Mouse (Mus musculus) erythroblast, adult 5-6 weeks (primary cell): ENCODE data around the gene Itga1. TPM values are rescaled to one million over a fixed set of nuclear protein-coding genes. Genes with fewer than 3 reads are reported as not detected.

Experiments
- ATAC-seq: replicated peaks from 2 replicates; pipeline ENCODE4 v1.8.0; 2016; ENCODE audit warnings: moderate number of reproducible peaks, mild to moderate bottlenecking, moderate TSS enrichment, inconsistent platforms; ENCODE audit not compliant: poor library complexity, low FRiP score, severe bottlenecking
- total RNA-seq, 2 experiments: library from RNA; stranded (forward) in 1 of 2; stranded (reverse) in 1 of 2; fragments of 150-400 nt in 1 of 2; fragments of 200-764, 138-1000 nt in 1 of 2; gene quantifications; 2 replicates each; pipeline versions ENCODE4 v1.2.3 to v1.2.4; 2015 to 2017; ENCODE audit warnings: low replicate concordance in 2 of 2

Itga1 gene
- total RNA-seq, 2 experiments from 2014 or later = 2.2 to 5.2 TPM

DNA sequence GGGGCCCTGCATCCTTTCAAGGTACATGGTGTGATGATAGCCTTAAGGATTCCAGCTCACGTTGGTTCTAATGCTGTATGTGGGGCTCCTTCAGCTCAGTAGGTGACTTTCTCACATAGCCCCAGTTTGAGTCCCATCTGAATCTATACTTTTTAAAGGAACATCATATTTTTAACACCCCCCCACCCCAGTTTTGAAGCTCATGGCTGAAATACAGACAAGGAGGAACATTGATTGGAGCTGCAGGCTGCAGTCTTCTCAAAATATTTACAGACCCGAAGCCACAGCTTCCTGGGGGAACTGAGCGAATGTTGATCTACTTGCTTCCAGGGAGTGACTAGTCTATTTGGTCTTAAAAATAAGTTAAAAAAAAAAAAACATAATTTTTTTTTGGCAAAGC, 98.9 kb downstream of the Itga1 start:
- ATAC-seq = no peak

DNA sequence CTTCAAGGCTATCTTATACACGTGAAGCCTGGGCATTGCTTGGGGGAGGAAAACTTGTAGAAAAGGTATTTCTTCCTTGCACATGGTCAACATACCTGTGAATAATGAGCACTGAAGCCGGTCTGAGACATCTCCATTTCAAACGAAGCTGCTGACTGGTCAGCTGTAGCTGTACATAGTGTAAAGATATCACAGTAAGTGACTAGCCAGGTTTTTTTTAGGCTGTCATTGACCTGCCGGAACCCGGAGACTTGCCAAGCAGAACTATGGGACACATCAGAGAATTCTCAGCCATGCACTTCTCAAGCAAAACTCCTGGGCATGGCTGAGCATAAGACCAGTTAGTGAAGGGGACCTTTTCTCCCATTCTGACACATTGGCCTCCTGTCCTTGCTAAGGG, 99.6 kb downstream of the Itga1 start:
- ATAC-seq = no peak

DNA sequence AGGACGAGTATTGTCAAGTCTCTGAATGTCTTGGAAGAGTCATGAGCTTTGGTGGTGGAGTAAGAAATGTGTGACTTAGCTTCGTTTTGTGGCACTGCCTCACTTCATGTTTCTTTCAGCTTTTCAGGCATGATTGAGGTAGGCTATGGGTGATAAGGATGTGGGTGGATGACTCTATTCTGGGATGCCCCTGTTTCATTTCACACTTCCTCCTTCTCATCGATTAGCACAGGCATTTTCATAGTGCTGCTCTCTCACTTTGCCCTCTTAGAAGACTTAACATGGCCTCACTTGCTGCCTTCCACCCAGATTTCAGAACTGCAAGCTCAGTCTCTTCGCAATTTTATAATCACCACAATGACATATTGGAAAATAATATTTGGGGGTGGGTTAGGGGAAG, 102.2 kb downstream of the Itga1 start:
- no peak for ATAC-seq

DNA sequence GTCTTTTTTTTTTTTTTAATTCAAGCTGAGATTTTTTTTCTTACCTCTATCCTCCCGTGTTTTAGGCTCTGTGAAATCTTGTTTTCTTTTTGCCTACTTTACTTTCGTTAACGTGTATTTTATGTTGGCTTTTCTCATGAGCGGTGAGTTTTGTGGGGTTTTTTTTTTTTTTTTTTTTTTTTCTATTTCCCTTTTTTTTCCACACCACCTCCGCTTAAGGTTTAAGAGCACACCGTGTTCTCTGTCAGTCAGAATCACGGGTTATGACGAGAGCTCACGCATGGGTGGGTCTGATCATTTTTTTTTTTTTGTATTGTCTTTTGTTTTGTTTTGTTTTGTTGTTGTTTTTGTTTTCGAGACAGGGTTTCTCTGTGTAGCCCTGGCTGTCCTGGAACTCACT, 103.7 kb downstream of the Itga1 start:
- no peak for ATAC-seq

DNA sequence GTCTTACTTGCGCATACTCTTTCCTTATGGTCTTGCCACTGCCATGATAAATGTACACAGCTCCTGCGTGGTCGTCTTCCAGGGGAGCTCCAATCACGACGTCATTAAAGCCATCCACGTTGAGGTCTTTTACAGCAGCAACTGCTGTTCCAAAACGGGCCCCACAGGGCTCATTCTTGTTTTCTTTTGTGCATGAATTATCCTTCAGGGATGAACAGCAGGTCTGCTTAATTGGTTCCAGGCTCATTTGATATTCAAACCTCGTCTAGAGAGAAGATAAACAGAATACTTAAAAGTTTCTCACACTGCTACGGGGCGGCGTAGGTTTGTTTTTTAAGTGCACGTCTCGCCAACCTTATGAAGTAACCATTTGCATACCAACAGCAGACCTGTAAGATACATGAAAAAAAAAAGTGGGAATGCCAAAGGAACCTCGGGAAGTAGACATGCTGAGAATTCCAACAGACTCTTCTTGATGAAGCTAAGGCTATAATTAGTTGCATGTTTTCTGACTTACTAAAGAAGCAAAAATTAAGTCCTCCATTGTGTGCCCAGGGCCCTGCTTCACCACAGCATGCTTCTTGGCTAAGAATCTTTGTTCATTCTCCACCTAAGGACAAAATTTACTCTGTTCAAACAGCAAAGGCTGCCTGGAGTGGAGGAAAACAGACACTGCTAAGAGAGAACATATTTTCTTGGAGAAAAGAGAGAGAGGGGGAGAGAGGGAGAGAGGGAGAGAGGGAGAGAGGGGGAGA, 109.3 kb downstream of the Itga1 start:
- ATAC-seq = no peak

DNA sequence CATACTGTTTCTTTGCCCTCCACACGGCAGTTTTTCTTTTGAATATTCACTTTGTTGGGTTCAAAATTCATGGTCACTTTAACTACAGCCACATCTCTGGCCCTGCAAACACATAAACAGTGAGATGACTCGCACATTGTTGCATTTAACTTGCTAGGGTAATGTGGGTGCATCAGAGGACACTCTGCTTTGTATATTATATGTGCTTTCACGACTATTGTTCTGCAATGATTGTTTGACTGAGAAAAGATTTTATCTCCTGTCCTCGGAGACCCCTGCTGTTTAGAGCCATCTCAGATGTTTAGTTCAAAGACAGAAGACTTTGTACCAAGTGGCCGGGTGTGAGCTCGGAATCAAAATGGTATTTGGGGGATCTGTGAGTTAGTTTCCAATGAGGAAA, 114.1 kb downstream of the Itga1 start:
- no peak for ATAC-seq

DNA sequence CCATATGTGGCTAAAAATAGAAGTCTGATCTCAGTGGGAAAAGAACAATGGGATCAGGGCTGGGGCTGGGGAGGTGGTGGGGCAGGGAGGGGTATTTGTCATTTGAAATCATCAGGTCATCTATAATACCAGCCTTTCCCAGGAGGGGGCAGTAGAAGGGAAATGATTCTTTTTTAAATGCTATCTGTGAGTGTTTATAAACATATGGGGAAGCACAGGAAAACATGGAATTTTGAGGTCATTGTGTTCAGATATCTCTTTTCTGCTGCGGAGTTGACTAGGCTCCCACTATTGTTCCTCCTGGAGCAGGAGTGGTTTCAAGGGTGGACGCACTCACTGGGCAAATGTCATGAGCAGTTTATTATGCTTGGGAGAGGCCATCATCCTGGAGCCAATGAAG, 114.6 kb downstream of the Itga1 start:
- no peak for ATAC-seq

DNA sequence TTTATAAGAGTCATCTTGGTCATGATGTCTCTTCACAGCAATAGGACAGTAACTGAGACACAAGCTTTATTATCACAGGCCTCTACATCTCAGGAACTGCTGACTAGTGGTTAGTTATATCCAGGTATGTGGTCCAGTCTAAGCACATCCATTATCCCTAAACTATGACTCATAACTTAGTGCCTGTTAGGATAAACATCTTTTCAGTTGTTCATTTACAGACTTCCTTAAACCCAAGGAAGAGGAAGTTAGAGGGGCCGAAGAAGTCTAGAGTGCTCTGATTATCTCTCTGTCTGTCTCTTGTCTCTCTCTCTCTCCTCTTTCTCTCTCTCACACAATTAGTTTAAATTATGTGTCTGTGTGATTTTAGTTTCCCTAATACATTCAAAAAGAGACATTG, 117.1 kb downstream of the Itga1 start:
- no peak for ATAC-seq

DNA sequence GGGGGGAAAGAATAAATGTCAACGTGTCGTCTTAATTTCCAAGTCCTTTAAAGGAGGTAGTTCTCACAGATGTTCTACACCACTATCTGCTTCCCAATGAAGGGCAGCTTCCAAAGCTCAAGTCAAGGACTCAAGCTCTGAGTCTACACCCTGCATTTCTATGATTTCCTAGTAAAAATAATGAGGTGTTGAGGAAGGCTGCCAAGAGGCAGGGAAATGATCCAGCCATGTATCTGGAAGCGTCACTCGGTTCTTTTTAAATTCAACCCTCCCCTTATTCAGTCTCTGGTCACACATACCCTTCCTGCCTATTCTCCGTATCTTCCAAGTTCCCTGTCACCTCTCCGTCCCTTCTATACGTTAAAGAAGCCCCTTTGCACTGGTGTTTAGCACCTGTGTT, 118.6 kb downstream of the Itga1 start:
- no peak for ATAC-seq

DNA sequence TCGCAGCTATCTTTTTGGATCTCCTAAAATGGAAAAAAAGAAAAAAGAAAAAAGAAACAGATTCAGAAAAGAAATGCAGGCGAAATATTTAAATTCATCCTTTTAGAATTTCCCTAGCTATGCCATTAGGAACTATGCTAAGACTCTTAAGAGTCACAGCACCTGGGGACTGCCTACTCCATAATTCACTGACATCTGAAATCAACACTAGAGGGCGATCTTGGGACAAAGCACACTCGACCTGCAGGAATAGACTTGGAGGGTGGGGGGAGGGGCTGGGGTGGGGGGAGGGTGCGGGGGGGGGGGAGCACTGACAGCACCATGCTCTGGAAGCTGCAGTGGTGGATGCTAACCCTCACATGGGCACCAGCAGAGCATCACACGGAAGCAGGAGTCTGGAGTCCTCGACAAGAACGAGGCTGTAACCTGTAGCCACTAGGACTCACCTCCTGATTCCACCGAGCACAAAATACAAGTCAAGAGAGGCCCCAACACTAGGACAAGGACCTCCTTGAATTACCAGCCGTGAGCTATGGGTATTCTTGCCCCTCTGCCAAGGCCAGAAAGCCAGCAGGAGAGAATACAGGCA, 120.8 kb downstream of the Itga1 start:
- ATAC-seq = no peak

DNA sequence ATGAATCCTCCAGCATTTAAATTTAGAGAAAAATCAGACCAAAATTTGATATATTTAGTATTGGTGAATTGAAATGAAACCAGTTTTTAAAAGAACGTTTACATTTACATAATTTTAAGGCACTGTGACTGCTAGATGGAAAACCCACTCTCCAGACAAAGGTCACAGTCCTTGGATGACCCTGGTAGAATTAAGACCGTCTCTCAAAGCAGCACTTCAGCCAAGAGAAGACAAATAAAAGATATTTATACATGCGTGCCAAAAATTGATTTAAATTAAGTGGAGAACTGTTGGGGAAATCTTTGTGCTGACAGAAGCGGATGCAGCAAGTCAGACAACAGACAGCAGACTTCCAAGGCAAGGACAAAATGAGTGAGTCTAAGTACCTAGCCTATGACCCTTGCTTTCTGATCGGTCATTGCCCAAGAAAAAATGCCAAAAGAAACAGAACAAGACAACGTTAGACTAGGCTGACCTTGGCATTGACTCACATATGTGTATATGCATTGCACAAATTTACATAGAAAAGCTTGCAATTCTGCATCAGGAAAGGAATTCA, 127.2 kb downstream of the Itga1 start:
- ATAC-seq = no peak

DNA sequence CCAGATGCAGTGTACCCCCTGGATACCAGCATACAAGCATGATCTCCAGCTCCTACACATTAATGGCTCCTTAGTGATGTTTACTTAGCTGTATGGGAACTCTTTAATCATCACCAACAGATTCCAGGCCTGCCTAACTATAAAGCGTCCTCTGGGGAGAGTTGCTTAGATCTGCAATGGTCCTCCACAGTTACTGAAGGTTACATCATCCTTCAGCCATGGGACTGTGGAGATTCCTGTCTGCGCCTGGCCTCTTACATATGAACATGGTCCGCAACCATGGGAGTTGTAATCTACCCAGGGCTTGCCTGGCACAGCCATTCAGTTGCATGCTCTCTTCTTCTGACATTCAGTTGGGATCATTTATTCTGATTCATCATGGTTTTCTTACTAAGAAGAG, 129.9 kb downstream of the Itga1 start:
- ATAC-seq = no peak

DNA sequence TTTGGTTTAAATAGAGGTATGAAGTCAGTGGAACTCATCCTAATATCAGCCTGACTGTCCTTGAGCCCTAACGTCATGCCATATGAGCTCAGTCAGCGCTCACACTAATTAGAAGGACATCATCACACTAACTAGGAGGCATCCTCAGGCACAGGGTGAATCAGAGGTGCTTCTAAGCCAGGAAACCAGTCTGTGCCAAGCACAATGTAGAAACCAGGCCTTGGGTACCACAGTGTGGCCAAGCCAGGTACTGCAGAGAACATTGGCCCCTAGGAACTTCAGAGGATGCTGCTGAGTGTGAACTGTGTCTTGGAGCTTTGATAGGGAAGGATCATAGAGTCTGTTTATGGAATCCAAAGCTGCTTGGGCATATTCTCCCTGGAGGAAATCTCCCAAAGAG, 137.5 kb downstream of the Itga1 start:
- no peak for ATAC-seq

DNA sequence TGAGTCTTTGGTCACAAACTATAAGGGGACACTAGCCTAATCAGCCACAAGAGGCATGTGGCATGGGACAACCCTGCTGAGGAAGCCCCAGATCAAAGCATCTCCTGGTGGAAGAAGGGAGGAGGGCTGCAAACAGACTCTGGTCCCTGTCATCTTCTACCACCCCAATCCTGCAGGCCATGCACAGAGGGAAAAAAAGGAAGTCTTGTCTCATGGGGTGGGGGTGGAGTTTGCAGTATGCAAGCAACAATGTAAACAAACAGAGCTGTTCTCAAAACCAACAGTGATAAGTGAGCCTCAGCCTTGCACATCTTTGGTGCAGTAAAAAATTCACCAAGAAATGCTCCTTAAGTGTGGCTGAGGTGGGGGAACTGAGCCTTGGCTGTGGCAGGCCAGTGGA, 147.2 kb downstream of the Itga1 start:
- no peak for ATAC-seq

DNA sequence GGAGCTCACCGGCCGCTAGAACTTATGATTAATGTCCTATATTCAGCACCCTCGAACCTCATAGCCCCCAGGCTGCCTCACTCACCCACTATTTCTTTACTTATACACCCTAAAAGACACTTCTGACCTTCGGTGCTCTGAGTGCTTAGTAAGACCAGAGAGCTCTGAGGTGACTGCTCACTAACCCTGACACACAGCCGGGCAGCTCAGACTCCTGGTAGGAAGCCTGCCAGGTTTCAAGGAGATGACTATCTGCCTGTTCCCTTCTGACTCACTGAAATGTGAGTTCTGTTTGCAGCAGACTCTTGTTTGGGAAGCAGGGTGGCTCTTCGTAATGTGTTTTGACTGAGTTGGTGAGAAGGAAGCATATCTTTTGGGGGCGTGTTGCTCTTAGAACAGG, 168.2 kb downstream of the Itga1 start:
- ATAC-seq = no peak

DNA sequence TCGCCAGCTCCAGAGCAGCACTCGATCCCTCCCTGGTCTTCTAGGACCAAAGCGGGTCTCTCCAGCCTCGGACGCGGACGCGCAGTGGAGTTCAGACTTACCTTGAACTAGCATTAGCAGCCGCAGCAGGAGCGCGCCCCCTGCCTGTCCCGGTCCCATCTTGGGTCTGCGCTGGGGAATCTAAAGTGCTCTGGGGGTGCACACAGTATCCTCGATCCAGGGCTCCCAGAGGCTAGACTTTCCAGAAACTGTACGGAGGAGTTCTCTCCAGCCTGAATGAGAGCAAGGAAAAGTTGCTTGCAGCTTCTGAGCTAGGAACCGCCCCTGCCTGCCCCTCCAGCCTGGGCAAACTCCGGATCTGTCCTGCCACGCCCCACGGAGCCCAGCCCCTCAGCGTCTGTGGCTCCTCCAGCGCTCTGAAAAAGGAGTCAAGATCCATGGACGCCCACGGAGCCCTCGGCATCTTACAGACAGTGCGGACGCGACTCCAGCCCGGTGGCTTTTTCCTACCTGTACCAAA, 169.9 kb downstream of the Itga1 start, which contains the start of gene Itga2:
Gene Itga2, minus strand, starts transcription at position 326 of the 520 bp plus-strand sequence.
- ATAC-seq = no peak

DNA sequence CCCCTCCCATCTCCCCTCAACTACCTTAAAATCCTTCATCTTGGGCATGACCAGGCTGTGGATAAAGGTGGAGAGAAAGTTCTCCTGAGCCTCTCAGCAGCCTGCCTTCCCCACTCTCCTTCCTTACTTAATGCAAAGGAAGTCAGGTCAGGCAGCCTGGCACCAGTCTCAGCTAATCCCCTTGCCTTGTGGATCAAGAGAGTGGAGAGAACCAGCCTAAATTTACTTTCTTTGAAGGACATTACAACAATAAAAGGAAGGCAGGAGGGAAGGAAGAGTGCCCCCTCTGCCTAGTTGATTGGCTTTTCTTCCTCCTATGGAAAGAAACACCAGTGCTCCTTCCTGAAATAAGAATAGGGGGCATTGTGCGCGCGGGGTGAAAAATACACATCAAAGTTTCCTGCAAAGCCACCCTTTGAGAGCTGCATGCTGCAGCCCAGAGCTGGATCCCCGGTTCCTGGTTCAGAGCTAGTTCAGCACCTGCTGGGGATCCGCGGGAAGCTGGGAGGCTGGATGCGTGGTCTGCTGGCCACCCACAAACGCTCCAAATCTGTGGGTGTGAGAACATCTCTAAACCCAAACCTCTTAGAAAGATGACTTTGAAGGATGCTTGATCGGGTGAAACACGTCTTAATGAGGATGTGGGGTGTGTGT, 170.6 kb downstream of the Itga1 start:
- no peak for ATAC-seq

DNA sequence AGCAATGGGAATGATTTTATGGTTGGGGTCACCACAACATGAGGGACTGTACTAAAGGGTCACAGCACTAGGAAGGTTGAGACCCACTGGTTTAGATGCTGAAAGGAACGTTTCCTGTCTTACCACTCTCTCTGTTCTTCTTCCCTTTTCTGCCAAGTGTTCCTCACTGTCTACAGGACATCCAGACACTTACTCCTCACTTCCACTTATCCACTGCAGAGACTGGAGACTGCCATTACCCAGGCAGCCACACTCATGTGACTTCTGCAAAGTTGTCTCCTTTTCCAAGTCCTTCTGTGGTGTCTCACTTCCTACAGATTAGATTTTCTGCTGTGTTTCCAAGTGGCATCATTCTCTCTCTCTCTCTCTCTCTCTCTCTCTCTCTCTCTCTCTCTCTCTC, 177.0 kb downstream of the Itga1 start:
- no peak for ATAC-seq

DNA sequence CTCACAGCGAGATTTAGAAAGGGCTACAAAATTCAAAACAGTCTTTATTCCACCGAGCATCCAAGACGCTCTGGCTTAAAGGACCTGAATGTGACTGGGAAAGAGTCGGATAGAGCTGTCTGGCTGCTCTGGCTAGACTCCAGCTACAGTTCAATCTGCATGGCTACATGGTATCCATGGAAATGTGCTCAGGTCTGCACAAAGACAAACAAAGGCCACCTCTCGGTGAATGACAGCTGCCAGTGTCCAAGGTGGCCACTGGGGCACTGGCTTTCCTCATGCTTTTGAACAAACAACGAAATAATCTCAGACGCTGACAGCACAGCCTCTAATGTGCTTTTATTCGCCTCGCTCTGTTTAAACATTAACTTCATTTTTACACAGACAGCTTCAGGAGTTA, 178.4 kb downstream of the Itga1 start:
- ATAC-seq = no peak

DNA sequence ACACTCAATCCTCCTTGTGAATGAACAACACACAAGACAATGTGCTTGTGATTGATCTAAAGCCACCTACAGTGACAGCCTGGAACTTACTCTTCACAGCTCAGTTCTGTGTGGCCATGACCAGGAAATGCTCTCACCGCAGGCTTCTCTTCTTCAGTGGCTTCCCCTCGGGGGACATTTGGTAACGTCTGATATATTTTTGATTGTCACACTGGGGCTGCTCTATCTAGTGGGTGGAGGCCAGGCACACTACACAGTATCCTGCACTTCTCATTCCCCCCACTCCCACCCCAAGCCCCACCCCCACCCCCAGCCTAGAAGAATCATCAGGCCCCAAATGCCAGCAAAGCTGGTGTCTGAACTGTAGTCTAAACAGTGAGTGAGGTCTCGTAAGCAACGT, 186.0 kb downstream of the Itga1 start:
- ATAC-seq = no peak

DNA sequence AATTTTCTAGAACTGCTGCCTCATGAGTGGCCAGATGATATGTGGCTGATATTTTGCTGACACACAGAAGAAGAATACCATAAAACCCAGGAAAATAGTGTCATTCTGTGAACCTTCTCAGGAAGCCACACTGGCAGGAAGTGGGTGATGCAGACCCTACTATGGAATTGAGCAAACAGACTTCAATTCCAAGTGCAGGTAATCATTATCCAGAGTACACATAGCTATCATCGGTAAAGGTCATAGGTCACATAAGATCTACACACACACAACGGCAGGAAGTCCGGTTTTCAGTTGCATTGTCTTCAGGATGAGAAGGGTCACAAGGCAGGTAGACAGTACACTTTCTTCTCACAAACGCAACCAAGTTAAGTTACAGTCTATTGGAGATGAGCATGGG, 186.8 kb downstream of the Itga1 start:
- ATAC-seq = no peak
